Mouse (Mus musculus) midbrain, embryonic 14.5 days (tissue): ENCODE data around the gene Emg1. TPM values are rescaled to one million over a fixed set of nuclear protein-coding genes. Genes with fewer than 3 reads are reported as not detected.
A peak's percentile ranks its signal among the peaks of the same experiment; 100 is the strongest.

Experiments
- ATAC-seq: fragments of 200-750 bp; cut with Nextera tagmentation; 2 replicates; pipeline ENCODE4 v1.8.0; 2017; ENCODE audit warnings: moderate number of reproducible peaks, moderate library complexity; ENCODE audit not compliant: low FRiP score, low TSS enrichment
- DNase-seq: peaks from one replicate; pipeline ENCODE4 v3.0.0-alpha.2; 2015
- H3K27ac ChIP-seq: fragments of 300-500 bp; sonication (generic); replicated peaks from 2 replicates; pipeline ENCODE4 v1.5.1; 2014; ENCODE audit warnings: mild to moderate bottlenecking, low read depth, low read length, moderate library complexity
- H3K27me3 ChIP-seq: fragments of 300-500 bp; sonication (generic); 2 replicates; pipeline ENCODE4 v1.6.1; 2014; ENCODE audit warnings: low read length, control low read depth, mixed read lengths; ENCODE audit not compliant: control insufficient read depth, insufficient read depth
- H3K36me3 ChIP-seq: fragments of 300-500 bp; sonication (generic); 2 replicates; pipeline ENCODE4 v1.6.1; 2014; ENCODE audit warnings: low read length, control low read depth; ENCODE audit not compliant: control insufficient read depth, insufficient read depth
- H3K4me1 ChIP-seq: fragments of 300-500 bp; sonication (generic); 2 replicates; pipeline ENCODE4 v1.6.1; 2014; ENCODE audit warnings: mild to moderate bottlenecking, antibody characterized with exemption, low read length, control low read depth; ENCODE audit not compliant: control insufficient read depth, insufficient read depth
- H3K4me2 ChIP-seq: fragments of 300-500 bp; sonication (generic); 2 replicates; pipeline ENCODE4 v1.6.1; 2014; ENCODE audit warnings: mild to moderate bottlenecking, low read length, moderate library complexity
- H3K4me3 ChIP-seq: fragments of 300-500 bp; sonication (generic); replicated peaks from 2 replicates; pipeline ENCODE4 v1.5.1; 2014; ENCODE audit warnings: low read depth, low read length
- H3K9ac ChIP-seq: fragments of 300-500 bp; sonication (generic); replicated peaks from 2 replicates; pipeline ENCODE4 v1.6.1; 2014; ENCODE audit warnings: mild to moderate bottlenecking, low read length, moderate library complexity
- H3K9me3 ChIP-seq: fragments of 300-500 bp; sonication (generic); 2 replicates; pipeline ENCODE4 v1.6.1; 2016; ENCODE audit warnings: low read length, control low read depth, mixed read lengths; ENCODE audit not compliant: control insufficient read depth
- WGBS: fragments of 180-500 bp; shearing (Covaris S2); extraction: QIAGEN DNeasy Blood & Tissue Kit; methylation state at CpG from one replicate; pipeline ENCODE4 v1.1.7; 2014; 5-methylcytosine and 5-hydroxymethylcytosine counted together
- polyA plus RNA-seq: library from polyadenylated mRNA; unstranded; fragments of >200 nt; fragmentation: Nextera tagmentation; extraction: Ambion mirVana; gene quantifications from 2 replicates; pipeline ENCODE4 v1.2.1, GENCODE M21; 2014

Emg1 gene
- polyA plus RNA-seq, 1 experiment from 2014 or later: 111 TPM

DNA sequence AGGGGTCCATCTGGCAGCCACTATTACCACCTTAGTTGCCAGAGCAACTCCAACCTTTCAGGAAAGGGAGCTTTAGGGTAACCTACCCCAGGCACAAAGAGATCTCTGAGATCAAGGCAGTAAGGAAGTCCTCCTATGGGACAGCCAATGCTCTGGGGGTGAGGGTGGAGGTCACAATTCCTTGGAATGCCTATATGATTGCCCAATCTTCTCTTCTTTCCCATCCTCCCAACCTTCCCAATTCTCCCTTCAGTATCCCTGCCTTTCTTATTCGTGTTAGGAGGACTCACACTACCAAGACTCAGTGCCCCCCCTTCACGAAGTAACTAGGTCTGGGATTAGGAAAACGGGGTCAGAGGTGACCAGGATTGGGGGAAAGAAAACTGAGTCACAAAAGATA, 43.3 kb upstream of the Emg1 start:
- DNase-seq (no peak), ATAC-seq (no peak)
- WGBS: 2% methylated on average over 3 of the region's 3 CpGs
- peaks cover 6% of the 10 kb centered on the region; the same call in 1 of the 2 replicates for H3K36me3 ChIP-seq
- peak overlapping the region; percentile 70 for H3K4me2 ChIP-seq
- peak overlapping the region; percentile 93 for H3K9ac ChIP-seq
- H3K4me1 ChIP-seq: peaks cover 41% of the 10 kb centered on the region
- H3K4me3 ChIP-seq: peak overlapping the region; percentile 79
- H3K27me3 ChIP-seq: no peaks in the 10 kb centered on the region
- H3K9me3 ChIP-seq: no peaks in the 10 kb centered on the region
- peak overlapping the region; percentile 97 for H3K27ac ChIP-seq

DNA sequence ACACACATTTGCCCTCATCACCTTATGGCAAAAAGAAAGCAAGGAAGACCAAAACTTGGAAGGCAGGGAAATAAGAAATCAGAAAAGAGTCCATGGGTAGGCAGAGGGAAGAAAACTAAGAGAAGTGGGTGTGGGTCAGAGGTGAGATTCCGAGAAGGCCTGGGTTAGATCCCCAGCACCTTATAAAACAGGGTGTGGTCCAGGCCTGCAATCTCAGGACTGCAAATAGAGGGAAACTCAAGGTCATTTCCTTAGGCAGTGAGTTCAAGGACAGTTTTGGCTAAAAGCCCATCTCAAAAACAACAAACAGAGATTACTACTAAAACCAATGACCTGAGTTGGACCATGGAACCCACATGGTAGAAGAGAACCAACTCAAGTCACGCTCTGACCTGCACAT, 41.9 kb upstream of the Emg1 start:
- ATAC-seq: no peak
- H3K9ac ChIP-seq: no peak overlapping the region
- H3K4me2 ChIP-seq: peak overlapping the region; percentile 26; the same call in 1 of the 2 replicates
- DNase-seq: no peak
- H3K4me3 ChIP-seq: 0 out of 2 replicates have a peak overlapping the region, but pooled peaks have one; percentile 79
- peaks cover 18% of the 10 kb centered on the region for H3K36me3 ChIP-seq
- H3K9me3 ChIP-seq: no peaks in the 10 kb centered on the region
- no peak overlapping the region for H3K27ac ChIP-seq
- H3K4me1 ChIP-seq: peaks cover 39% of the 10 kb centered on the region
- 95% methylated on average over 2 of the region's 2 CpGs for WGBS
- H3K27me3 ChIP-seq: no peaks in the 10 kb centered on the region

DNA sequence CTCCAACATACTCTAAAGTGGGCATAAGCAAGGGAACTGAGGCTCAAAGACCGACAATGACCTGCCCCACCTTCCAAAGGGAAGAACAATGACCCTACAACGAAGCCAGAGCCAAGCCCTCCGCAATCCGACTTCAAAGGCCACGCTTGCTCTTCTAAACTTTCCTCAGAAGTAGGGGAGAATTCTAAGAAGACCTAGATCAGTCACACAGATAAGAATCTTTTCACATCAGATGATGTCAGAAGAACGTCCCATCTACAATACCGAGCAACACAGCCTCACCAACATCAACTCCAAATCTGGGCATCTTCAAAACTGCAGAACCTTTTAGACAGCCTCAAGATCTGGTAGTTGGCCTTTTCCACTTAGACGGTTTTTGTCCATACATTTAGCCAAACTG, 38.4 kb upstream of the Emg1 start:
- 86% methylated on average over 8 of the region's 8 CpGs for WGBS
- Histone ChIP-seq H3K4me2 (no peak overlapping the region), H3K27ac (no peak overlapping the region), H3K4me1 (peaks cover 29% of the 10 kb centered on the region), H3K36me3 (peaks cover 42% of the 10 kb centered on the region), H3K9me3 (no peaks in the 10 kb centered on the region), H3K4me3 (no peak overlapping the region), H3K27me3 (no peaks in the 10 kb centered on the region), H3K9ac (no peak overlapping the region)
- no peak for DNase-seq
- ATAC-seq: no peak

DNA sequence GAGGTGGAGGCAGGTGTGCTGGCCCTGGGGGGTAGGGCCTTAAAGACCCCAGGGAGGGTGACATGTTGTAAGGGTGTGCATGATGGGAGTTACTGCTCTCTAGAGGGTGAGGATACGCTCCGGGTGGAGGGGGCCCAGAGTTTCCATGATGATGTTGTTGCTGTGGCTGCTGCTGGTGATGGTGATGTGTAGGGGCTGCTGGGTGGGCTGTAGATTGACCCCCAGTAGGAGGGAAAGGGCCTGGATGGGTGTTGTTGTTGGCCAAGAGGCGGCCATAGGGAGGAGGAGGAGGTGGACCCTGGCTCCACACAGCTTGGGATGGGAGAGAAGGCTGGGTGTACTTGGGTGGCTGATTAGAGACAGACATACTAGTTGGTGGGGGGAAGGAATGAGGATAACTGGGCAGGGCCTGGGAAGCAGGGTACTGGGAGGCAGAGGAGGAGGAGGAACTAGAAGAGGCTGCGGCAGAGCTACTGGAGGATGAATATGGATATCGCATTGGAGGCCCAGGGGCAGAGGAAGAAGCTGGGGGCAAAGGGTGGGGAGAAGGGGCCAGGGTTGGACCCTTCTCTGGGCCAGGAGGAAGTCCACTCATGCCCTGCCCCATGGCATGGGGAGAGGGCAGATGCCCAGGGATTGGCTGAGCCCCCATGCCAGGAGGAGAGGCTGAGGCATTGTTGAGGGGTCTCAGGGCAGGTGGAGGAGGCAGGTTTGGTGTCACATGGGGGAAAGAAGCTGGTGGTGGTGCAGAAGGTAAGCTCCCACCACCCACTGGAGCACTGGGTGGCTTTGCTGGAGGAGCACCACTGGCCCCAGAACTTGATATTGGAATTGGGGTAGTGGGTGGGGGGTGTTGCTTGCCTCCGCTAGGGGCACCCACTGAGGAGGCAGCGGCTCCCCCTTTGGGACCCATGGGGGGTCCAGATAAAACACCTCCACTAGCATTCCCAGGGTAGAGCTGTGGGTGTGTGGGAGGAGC, 35.0 kb upstream of the Emg1 start:
- ATAC-seq (no peak), DNase-seq (no peak)
- peak overlapping the region; percentile 93 for H3K4me2 ChIP-seq
- 90% methylated on average over 7 of the region's 7 CpGs for WGBS
- peaks cover 14% of the 10 kb centered on the region for H3K4me1 ChIP-seq
- H3K27me3 ChIP-seq: no peaks in the 10 kb centered on the region
- H3K9me3 ChIP-seq: no peaks in the 10 kb centered on the region
- H3K4me3 ChIP-seq: peak overlapping the region; percentile 41; the same call in 1 of the 2 replicates
- peaks cover 66% of the 10 kb centered on the region for H3K36me3 ChIP-seq
- peak overlapping the region; percentile 76; the same call in 1 of the 2 replicates for H3K9ac ChIP-seq
- H3K27ac ChIP-seq: peak overlapping the region; percentile 91; the same call in 1 of the 2 replicates

DNA sequence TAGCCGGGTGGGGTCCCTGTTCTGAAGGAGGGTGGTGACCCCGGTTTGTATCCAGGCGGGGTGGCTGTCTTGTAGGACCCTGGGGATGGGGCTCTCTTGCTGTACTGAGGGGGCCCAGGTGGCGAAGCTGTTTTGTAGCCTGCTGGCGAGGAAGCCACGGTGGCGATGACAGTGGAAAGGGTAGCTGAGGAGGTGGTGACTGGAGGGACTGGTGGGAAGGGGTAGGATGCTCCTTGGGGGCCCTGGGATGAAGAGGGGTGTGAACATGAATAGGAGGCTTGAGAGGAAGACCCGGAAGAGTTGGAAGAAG, 34.3 kb upstream of the Emg1 start:
- Histone ChIP-seq H3K4me3 (peak overlapping the region; percentile 41), H3K4me1 (peaks cover 19% of the 10 kb centered on the region), H3K27ac (peak overlapping the region; percentile 91), H3K9me3 (no peaks in the 10 kb centered on the region), H3K36me3 (peaks cover 66% of the 10 kb centered on the region), H3K27me3 (no peaks in the 10 kb centered on the region), H3K4me2 (peak overlapping the region; percentile 93), H3K9ac (peak overlapping the region; percentile 76)
- ATAC-seq (peak; percentile 5; the same call in 1 of the 2 replicates), DNase-seq (no peak)
- WGBS: 10% methylated on average over 8 of the region's 8 CpGs

DNA sequence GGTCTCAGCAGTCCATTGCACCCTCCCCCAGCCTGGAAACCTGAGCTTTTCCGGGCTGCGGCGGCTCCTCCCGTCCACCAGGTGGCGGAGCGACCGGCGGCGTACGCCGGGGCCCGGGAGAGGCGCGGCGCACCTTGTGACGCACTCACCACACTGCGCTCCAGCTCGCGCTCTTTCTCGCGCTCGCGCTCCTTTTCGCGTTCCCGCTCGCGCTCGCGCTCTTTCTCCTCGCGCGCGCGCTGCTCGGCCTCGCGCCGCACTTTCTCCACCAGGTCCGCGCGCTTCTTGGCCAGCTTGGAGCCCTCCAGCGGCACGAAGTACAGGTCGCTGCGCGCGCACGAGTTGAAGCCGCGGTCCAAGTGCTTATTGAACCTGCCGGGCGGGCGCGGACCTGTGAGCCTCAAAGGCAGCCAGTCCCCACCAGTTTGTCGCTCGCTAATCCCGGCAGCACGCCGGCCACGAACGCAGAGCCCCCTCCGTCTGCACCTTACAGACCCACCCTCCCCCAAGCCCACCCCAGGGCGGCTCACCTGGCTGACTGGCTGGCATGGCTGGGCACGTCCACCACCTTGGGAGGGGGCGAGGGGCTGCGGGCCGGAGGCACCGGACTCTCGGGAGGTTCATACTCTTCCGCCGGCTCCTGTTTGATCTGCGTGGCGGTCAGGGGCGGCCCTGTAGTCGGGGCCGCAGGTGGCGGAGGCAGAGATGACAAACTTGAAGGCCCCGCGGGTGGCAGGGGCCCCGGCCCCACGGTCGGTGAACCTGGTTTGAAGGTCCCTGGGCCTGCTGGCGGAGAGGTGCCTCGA, 33.7 kb upstream of the Emg1 start:
- ATAC-seq (peak; percentile 86), DNase-seq (peak; percentile 99)
- no peaks in the 10 kb centered on the region for H3K9me3 ChIP-seq
- H3K27me3 ChIP-seq: no peaks in the 10 kb centered on the region
- peak overlapping the region; percentile 41 for H3K4me3 ChIP-seq
- WGBS: under 1% methylated on average over 85 of the region's 85 CpGs
- peak overlapping the region; percentile 93 for H3K4me2 ChIP-seq
- H3K9ac ChIP-seq: peak overlapping the region; percentile 76
- H3K36me3 ChIP-seq: peaks cover 66% of the 10 kb centered on the region
- H3K27ac ChIP-seq: peak overlapping the region; percentile 91
- H3K4me1 ChIP-seq: peaks cover 19% of the 10 kb centered on the region

DNA sequence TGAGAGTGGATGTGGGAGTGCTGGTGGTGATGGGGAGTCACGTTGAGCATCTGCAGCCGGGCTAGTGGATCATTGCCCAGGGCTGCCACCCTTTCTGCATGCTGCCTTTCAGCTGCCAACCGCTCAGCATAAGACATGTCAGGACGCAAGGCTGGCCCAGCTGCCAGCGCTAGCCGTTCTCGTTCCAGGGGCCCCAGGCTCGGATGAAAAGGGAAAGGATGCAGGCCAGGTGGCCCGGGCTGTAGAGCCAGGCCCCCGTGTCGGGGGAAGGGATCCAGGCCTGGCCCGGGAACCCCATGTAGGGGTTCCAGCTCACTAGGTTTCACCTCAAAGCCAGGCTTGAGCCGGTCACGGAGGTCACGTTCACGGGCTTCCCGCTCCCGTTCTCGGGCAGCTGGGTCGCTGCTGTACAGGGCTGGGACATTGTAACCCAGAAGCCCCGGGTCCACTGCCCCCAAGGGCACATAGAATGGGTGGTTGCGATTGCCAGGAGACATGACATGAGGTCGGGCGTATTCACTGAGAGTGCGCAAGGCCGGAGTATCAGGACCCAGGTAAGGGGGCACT, 32.9 kb upstream of the Emg1 start:
- Histone ChIP-seq H3K27ac (peak overlapping the region; percentile 91), H3K4me1 (peaks cover 22% of the 10 kb centered on the region), H3K27me3 (no peaks in the 10 kb centered on the region), H3K9ac (peak overlapping the region; percentile 31; the same call in 1 of the 2 replicates), H3K36me3 (peaks cover 65% of the 10 kb centered on the region), H3K9me3 (no peaks in the 10 kb centered on the region), H3K4me3 (peak overlapping the region; percentile 41), H3K4me2 (peak overlapping the region; percentile 93)
- DNase-seq: peak; percentile 9
- 65% methylated on average over 26 of the region's 26 CpGs for WGBS
- ATAC-seq: no peak

DNA sequence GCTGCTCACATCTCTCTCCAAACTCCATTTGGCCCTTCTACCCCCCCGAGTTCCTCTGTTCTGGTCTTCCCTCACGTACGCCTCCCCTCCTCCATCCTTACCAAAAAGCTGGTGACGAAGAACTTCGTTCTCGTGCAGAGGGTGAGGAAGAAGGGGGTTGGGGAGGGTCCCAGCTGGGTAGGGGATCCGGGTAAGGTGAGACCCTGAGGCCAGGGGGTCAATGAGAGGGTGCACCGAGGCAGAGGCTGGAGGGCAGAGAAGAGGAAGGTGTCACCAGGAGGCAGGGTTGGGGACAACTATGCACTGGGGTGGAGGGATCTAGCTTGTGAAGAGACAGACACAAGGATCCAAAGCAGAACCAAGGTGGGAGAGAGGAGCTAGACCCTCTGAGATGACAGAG, 31.7 kb upstream of the Emg1 start:
- H3K27me3 ChIP-seq: no peaks in the 10 kb centered on the region
- no peak overlapping the region for H3K9ac ChIP-seq
- WGBS: 93% methylated on average over 8 of the region's 8 CpGs
- no peak overlapping the region for H3K4me3 ChIP-seq
- H3K27ac ChIP-seq: no peak overlapping the region
- H3K4me2 ChIP-seq: no peak overlapping the region
- H3K4me1 ChIP-seq: peaks cover 32% of the 10 kb centered on the region
- H3K36me3 ChIP-seq: peaks cover 58% of the 10 kb centered on the region
- DNase-seq: no peak
- H3K9me3 ChIP-seq: no peaks in the 10 kb centered on the region
- no peak for ATAC-seq
